Mouse (Mus musculus): ENCODE measurements around the gene Pla2g1b. TPM values are rescaled to one million over a fixed set of nuclear protein-coding genes. Genes with fewer than 3 reads are reported as not detected.

The Pla2g1b gene
- not detected for polyA plus RNA-seq (2017; shearing (Covaris generic))

GRCm38 (mm10) chr5:115465642-115466420 lies at the start of gene Pla2g1b:
TSS of gene Pla2g1b (plus strand) at chr5:115466262.

DNA sequence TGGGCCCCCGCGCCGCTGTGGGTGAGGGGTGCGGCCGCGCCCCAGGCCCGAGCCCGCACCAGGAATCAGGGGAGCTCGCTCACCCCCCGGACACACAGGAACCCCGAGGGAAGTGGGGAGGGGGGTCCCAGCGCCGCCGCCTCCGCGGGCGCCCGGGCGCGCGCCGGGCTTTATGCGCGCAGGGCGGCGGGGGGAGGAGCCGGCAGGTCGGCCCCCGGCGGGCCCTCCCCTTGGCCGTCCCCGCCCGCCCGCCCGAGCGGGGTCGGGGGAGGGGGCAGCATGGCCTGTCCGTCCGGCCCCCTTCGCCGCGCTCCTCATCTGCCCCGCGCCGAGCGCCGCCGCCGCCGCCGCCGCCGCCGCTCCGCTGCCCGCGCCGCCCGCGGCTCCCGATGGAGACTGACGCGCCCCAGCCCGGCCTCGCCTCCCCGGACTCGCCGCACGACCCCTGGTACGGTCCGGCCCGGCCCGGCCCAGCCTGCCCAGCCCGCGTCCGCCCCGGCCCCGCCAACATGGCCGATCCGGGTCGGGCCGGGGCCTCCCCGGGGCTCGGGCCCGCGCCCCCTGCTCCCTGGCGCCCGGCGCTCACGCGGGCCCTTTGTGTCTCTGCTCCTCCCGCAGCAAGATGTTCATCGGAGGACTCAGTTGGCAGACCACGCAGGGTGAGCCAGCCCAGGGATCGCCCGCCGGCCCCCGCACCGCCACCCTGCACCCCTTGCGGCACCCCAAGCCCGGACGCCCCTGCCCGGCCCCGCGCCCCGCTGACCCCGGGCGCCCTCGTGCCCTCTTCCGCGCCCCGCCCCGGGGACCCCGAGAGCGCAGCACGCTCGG lies 36.5 kb upstream of the Pla2g1b start, which contains the start of gene Msi1:
Gene Msi1, plus strand, starts transcription at position 241 of the 828 bp plus-strand sequence.

DNA sequence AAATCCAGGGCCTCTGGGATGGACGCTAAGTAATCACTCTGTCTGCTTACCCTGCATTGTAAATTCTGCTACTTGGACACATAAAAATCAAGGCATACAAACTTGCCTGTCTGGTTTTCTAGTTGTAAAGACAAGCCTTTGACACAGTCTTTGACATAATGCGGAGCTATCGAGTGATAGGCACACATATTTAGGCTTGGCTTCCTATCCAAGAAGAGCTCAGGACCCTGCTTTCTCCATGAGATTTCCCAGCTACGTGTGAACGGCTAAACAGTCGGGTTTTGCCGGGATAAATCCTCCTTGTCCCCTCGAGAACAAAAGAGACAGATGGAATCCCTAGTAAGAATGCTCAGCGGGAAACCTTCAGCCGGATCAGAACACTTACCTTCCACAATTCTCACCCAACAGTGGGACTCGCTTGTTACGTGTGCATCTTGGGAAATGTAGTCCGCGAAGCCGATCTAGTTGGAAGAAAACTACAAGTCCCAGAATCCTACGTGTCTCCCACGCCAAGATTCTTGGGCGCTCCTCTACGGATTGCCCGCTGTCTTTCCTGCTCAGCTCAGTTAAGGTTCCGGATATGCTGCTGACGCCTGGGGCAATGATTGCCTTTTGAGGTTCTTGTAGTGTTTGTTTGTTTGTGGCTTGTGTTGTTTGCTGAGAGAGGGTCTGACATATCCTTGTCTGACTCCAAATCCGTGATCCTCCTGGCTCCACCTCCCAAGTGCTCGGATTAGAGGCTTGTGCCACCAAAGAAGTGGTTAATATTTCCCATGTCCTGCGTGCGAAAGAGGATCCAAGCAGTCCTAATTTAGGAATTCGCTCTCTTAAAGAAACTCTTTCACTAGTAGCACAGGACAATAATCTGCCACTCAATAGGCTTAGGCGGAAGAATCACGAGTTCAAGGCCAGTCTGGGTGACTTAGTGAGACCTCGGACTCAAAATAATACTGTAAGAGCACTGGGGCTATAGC lies 18.2 kb downstream of the Pla2g1b start, which contains the start of gene Sirt4:
Gene Sirt4, minus strand, starts transcription at position 779 of the 974 bp plus-strand sequence.

GRCm38 (mm10) chr5:115506454-115507201 lies 40.6 kb downstream of the Pla2g1b start, which contains the start of gene Pxn:
TSS of gene Pxn (plus strand) at chr5:115506676.

Other genes starting within 250 kb of the Pla2g1b start
- gene Pop5, start 230.4 kb upstream of the Pla2g1b start, polyA plus RNA-seq (2017; shearing (Covaris generic)): 115 TPM
- 130 TPM for gene Rnf10, start 193.4 kb upstream of the Pla2g1b start, polyA plus RNA-seq (2017; shearing (Covaris generic))
- 40.2 TPM for gene Coq5, start 186.6 kb upstream of the Pla2g1b start, polyA plus RNA-seq (2017; shearing (Covaris generic))
- gene Dynll1, start 165.3 kb upstream of the Pla2g1b start, polyA plus RNA-seq (2017; shearing (Covaris generic)): 331 TPM
- 88.6 TPM for gene Srsf9, start 139.1 kb upstream of the Pla2g1b start, polyA plus RNA-seq (2017; shearing (Covaris generic))
- gene Gatc, start 125.1 kb upstream of the Pla2g1b start, polyA plus RNA-seq (2017; shearing (Covaris generic)): 5.5 TPM
- 22.9 TPM for gene Triap1, start 125.0 kb upstream of the Pla2g1b start, polyA plus RNA-seq (2017; shearing (Covaris generic))
- gene Cox6a1, start 117.3 kb upstream of the Pla2g1b start, polyA plus RNA-seq (2017; shearing (Covaris generic)): 459 TPM
- 0.27 TPM for gene Msi1, start 36.7 kb upstream of the Pla2g1b start, polyA plus RNA-seq (2017; shearing (Covaris generic))
- 14.3 TPM for gene Sirt4, start 18.5 kb downstream of the Pla2g1b start, polyA plus RNA-seq (2017; shearing (Covaris generic))
- gene Pxn, start 40.4 kb downstream of the Pla2g1b start, polyA plus RNA-seq (2017; shearing (Covaris generic)): 64.8 TPM
- gene Rplp0, start 93.2 kb downstream of the Pla2g1b start, polyA plus RNA-seq (2017; shearing (Covaris generic)): 2,084 TPM
- gene Gcn1l1, start 99.0 kb downstream of the Pla2g1b start, polyA plus RNA-seq (2017; shearing (Covaris generic)): 51.8 TPM
- 15.8 TPM for gene Rab35, start 165.6 kb downstream of the Pla2g1b start, polyA plus RNA-seq (2017; shearing (Covaris generic))